Mouse (Mus musculus) kidney, adult 11 months (tissue): Measurements from ENCODE around the gene Fam57a.
A peak's percentile ranks its signal among the peaks of the same experiment; 100 is the strongest.

Source experiments
- DNase-seq: peaks from one replicate; pipeline ENCODE4 v3.0.0; 2022

The Fam57a gene

GRCm38 (mm10) chr11:76179495-76180145, at the start of gene Fam57a, which contains the start of gene Vps53:
Gene Fam57a, plus strand, starts transcription at chr11:76179671.
Gene Vps53, minus strand, starts transcription at chr11:76179647.
- peak; percentile 92 for DNase-seq

GRCm38 (mm10) chr11:76130859-76131258, 48.6 kb upstream of the Fam57a start:
- DNase-seq: peak; percentile 75

DNA sequence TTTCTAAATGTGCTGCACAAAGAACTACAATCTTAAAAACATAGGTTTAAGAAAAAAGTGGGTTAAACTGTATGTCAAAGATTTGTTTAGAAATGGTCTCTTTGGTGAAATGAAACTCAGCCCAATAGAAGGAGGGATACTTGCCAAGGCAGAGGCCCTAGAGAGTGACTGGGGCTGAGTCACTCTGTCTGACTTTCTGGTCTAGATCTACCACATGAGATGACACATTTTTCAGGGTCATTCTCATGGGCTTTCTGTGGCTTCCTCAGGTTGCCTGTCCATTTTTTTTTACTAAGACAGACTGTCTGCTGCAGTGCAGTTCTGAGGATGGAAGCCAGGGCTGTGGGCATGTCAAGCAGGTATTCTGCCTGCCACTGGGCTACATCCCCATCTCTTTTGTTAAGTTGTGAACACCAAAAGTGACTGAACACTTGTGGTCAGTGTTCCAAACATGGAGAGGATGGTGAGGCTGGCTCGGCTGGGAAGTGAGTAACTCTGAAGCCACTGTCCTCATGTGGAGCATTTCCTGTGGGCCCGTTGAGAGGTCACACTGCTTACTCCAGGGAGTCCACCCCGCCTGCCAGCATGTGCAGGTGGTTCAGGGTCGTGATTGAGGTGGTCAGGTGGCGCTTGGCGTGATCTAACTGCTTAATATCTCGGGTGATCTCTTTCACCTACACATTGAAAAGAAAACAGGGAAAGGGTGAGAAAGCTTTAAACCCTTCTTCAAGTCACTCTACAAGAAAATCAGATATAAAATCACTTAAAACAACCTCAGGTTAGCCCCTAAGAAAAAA, 43.6 kb upstream of the Fam57a start:
- DNase-seq: no peak

GRCm38 (mm10) chr11:76137996-76138395, 41.5 kb upstream of the Fam57a start:
- no peak for DNase-seq

DNA sequence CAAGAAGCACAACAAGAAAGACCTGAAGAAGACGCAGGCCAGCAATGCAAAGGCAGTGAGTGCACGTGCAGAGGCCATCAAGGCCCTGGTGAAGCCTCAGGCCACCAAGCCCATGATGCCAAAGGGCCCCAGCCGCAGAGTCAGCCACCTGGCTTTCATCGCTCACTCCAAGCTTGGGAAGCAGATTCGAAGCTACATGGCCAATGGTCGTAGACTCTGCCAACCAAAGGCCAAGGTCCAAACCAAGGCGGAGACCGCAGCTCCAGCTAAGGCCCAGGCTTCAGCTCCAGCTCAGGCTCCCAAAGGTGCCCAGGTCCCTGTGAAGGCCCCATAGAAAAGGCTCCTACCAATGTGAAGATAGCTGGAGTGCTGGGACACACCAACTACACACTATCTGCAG, 35.1 kb upstream of the Fam57a start:
- DNase-seq: peak; percentile 53

DNA sequence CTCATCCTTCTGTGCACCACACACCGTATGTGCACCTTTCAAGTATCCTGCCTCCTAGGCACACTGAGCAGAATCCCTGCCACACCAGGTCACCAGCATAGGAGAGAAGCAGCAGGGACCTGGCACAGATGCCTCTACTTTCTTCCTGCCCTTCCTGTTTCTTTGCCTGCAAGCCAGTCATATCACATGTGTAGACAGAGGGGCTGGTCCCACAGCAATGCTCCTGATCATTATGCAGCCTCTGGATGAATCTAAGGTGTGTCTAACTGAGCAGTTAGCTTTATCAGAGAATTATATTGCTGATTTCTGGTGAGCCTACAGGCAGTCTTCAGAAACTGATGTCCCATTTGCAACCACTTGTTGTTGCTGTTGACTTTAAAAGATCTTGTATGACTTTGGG, 34.3 kb upstream of the Fam57a start:
- DNase-seq: no peak

- DNase-seq: no peak
Measured at GRCm38 (mm10) chr11:76146187-76147010, 33.1 kb upstream of the Fam57a start.

DNA sequence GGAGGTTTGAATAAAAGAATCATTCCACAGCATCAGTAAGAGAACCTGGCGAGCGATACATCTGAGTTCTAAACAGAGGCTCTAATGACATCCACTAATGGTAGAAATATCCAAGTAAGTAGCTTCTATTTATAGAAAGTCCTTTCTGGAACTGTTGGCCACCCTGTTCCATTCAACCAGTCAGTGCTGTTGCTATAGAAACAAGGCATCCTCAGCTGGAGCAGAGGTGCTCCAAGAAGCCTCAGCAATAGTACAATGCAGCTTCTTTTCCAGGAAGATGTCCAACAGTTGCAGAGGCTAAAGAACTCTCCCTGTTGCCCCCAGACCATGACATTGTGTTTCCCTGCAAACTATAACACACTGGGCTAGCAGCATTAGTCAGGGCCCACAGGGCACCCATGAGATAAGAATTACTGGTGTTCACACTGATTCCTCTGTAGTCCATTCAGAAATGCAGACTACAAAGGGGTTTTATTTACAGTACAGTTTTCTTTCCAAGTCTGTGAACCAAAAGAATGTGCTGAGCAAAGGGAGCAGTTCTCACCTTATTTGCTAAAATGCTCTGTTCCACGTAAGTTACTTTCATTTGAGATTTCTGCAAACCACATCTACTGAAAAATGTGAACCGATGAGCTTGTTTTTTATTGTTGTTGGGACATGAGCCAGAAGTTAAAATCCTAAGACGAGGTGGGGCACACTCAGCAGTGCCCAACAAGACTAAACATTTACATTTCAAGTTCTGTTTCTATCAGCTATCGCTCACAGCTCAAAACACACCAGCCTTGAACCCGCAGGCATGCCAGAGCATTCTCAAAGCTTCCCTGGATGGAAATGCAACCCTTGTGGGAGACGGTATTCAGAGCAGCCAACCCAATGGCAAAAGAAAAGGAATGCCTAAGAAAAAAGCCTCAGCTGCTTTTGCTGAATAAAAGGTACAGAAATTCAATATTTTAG, 31.1 kb upstream of the Fam57a start:
- DNase-seq: no peak

DNA sequence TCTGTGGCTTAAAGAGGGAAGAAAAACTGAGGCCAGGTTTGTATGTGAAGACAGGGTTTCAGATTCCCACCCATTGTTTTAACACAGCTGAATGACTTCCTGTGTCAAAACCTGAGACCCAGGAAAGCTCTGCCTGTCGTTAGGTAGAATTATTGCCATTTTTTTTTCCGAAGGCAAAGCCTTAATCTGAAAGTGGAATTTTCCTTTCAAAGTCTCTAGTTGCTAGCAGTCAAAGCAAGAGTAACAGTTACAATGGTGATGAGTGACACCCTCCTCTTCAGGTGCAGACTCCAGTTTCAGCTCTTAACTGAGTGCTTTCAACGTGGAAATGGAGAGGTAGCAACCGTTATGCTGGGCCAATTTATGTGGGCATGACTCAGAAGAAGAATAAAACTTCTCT, 28.5 kb upstream of the Fam57a start:
- no peak for DNase-seq

DNA sequence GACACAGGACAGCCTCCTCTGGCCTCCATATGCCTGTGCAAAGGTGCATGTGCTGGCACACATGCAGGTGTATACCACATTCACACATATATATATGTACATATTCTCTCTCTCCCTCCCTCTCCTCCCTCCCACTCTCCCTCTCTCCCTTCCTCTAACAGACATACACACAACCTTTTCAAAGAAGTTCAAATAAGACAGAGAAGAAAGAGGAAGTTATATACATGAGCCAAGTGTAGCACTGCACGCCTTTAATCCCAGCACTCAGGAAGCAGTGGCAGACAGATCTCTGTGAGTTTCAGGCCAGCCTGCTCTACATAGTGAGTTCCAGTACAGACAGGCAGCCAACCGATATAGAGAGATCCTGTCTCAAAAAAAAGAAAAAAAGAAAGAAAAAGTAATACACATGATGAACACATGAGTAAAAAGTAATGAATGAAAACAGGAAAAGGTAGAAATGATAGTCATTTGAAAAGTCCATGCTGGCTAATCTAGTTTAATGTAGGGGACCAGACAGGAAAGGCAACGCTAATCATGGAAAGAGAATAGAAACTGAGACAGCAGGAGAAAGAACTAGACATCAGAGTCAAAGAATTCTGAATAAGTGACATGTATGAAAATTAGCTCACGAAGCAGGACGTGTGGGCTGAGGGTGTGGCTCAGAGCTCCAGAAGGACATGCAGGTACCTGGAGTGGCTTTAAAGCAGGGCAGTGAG, 26.1 kb upstream of the Fam57a start:
- no peak for DNase-seq

DNA sequence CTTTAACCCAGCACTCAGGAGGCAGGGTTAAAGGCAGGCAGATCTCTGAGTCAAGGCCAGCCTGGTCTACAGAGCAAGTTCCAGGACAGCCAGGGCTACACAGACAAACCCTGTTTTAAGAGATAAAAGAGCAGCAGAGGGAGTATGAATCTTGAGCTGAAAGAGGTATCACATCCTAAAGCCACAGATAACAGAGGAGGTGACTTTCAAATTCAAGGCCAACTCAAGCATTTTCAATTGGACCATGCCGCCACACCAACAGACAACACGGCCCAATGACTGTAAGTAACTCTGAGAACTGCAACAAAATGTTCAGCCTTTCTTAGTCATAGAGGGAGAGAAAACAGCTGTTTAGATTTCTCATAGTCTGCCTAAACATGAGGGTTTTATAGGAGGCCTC, 25.3 kb upstream of the Fam57a start:
- no peak for DNase-seq

DNA sequence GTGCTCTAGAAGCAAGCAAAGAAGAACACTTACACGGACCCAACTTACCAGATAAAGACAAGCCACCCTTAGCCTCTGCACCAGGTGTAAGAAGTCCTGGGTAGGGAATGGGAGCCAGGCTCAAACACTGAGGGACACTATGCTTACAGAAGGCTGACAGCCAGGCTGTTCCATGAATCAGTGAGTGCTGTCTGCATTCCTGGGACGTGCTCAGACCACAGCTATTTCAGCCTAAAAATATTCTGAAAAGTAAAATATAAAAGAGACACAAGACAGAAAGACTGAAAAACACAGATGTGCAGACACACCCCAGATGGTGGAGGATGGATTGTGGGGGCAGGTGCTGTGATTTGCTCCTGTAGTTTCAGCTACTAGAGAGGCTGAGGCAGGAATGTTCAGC, 24.6 kb upstream of the Fam57a start:
- no peak for DNase-seq

DNA sequence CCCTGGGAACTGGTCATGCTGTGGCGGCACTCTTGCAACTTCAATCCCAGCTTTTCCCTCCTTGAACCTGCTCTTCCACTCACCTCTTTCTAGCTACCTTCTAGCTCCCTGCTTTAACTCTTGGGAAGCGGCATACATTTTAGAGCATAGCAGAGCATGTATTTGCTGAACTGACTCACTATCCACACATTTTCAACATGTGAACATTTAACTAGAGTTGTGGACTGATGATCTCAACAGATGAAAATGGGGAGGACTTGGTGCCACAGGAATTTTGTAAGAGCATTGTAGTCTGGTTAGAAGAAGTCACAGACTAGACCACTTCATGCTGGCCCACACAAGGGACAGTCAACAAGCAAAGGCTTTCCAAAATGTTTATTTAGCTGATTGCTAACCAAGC, 21.1 kb upstream of the Fam57a start:
- no peak for DNase-seq

DNA sequence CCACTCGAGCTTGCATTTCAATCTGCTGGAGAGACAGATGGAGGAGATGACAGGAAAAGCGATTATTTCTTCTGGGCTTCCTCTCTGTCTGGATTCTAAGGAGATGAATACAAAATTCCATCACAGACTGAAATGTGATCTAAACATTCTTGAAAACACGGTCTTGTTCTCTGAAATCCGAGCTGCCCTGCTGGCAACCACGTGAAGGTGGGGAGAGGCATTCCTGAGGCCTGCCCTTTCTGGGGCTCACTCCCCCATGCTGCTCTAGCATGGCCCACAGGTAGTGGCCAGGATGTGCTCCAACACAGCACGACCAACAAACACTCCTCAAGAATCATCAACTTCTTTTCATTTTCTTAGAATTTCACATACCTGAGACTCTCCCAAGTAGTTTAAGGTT, 19.2 kb upstream of the Fam57a start:
- no peak for DNase-seq

DNA sequence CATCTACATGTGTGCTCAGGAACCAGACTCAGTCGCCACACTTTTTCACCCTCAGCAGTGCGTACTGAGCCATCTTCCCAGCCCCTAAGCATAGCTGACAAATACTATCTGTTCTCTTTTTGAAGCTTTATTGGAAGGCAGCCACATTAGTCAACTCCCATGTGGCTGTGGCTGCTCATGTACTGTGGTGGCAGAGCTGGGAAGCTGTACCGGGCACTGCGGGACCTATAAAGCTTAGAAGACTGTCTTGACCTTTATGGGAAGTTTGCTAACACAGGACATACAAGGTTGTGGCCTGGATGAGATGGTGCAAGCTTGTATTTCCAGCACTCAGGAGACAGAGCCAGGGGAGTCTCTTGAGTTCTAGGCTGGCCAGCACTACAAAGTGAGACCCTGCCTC, 12.8 kb upstream of the Fam57a start:
- no peak for DNase-seq

- DNase-seq: peak; percentile 21
Measured at GRCm38 (mm10) chr11:76167079-76167765, 12.2 kb upstream of the Fam57a start.

DNA sequence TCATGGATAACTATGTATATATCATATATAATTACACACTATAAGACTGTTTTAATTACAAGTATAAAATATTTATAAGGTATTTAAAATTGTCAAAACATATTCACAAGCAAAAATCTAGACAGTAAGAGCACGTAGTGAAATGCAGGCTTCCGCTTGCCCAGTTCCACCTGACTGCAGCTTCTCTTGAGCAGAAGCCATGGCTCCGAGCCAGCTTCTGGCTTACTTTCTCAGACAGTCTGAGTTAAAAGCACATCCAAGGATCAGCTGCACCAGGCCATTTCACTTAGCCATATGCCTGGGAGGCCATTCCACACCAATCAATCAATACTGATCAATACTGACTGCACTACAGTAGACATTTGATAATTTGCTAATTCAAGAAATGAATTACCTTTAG, 10.5 kb upstream of the Fam57a start:
- DNase-seq: peak; percentile 62

GRCm38 (mm10) chr11:76170207-76170606, 9.3 kb upstream of the Fam57a start:
- no peak for DNase-seq

DNA sequence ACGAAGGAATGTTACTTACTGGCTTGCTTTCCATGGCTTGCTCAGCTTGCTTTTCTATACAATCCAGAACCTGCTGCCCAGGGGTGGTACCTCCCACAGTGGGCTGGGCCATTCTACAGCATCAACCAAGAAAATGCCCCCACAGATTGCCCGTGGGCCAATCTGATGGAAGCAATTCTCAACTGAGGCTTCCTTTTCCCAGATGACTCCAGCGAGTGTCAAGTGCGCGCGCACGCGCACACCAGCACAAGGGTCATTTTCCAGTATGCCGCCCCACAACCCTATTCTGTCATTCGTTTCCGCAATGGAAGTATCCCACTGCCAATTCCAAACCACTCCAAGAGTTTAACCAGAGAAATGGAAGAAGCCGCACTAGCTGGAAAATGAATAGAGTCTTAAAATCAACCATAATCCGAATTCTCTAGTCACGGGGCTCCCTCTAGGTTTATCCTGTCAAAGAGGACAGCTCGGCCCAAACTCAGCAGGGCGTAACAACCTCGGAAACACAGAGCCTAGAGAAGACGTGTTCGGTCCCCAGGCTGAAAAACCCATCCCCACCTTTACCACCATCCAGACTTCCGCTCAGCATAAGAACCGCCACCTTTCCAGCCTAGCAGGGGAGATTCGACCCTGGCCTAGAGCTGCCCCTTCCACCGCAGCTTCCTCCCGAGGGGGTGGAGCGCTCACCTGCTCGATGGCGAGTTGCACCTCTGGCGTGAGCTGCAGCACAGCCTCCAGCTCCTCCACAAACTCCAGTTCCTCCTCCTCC, 561 bp upstream of the Fam57a start:
- peak; percentile 45 for DNase-seq

DNA sequence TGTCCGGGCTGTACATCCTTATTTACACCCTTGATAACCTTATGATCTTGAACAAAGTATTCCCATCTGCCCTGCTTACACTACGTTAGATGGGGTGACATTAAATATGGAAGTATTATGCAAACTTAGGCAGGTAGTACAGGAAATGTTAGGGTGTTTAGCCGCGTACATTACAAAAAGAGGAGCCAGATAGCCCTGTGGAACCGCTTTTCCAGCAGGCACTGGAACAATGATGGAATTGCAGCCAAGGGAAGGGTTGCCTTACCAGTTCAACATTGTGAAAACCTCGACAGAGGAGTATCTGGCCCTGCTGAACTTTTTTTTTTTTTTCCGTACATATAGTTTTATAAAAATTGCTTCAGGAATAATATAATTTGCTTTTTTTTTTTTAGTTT, 672 bp downstream of the Fam57a start:
- DNase-seq: no peak
